Mouse (Mus musculus): ENCODE results near the gene Slc15a1.

The Slc15a1 gene

GRCm38 (mm10) chr14:121504781-121505484, at the start of gene Slc15a1:
Gene Slc15a1 (minus strand): TSS chr14:121505252.
- DNase-seq, result no peak

- DNase-seq, result no peak
These were observed 48.7 kb upstream of the Slc15a1 start for GRCm38 (mm10) chr14:121553785-121554184.

DNA sequence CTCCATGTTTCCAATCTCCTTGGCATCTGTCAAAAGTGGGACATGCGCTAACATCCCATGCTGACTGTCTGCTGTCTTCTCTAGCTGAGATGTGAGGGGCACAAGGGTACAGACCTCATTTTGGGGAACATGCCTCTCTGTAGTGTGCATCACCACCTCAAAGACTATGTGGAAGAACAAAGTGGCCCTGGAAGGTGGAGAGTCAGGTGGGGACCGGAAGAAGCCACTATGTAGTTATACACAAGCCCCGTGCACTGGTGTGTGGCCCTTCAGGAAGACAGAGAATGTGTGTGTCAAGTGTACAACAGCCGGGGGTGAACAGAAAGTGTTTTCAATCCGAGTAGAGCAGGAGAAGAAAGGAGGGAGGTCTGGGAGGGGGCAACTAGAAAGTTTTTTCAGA, 47.5 kb upstream of the Slc15a1 start:
- no peak for DNase-seq

DNA sequence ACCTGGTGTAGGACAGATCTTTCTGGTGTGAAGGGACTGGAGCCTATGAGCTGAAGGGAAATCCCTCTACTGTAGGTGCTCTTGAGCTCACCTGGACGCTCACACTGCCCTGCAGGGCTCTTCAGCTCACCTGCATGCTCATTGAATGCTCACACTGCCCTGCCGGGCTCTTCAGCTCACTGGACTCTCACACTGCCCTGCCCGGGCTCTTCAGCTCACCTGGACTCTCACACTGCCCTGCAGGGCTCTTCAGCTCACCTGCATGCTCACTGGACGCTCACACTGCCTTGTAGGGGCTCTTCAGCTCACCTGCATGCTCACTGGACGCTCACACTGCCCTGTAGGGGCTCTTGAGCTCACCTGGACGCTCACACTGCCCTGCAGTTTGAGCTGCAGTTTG, 44.8 kb upstream of the Slc15a1 start:
- DNase-seq, result no peak

- DNase-seq, result no peak
These were observed 42.7 kb upstream of the Slc15a1 start for GRCm38 (mm10) chr14:121547745-121548144.

- DNase-seq, result no peak
These were observed 41.6 kb upstream of the Slc15a1 start for GRCm38 (mm10) chr14:121546621-121547020.

DNA sequence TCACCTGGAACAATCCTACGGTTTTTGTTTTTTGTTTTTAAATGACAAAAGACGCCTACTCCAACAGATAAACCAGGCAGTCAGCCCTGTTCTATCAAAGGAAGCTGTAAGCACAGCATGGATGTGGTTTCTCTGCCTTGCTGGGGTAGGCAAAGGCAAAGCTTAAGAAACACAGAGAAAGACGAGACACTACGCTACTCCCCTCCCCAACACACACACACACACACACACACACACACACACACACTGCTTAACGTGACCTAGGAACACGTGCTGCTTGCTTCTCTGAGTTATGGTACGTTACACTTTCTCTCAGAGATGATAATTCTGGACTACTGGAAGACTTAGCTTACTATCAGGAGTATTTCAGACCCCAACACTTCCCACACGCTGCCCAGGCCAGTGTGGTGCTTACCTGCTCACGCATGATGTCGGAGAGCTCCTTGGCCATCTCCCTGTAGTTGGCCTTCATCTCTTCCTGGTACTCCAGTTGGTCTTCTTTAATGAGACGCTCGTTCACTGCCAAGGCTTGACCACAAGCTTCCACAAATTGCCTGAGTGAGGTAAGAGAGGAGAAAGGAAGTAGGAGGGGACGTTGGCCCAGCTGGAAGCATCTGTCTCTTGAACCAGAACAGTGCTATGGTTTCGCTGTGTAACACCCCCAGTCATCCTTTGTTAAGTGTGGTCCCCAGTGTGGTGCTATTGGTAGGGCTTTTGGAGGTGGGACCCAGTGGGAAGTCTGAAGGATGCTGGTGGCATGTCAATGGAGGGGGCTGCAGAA, 40.7 kb upstream of the Slc15a1 start:
- DNase-seq, result no peak

GRCm38 (mm10) chr14:121541262-121541661, 36.2 kb upstream of the Slc15a1 start:
- DNase-seq, result no peak

GRCm38 (mm10) chr14:121534501-121534900, 29.4 kb upstream of the Slc15a1 start:
- DNase-seq, result no peak

- DNase-seq, result no peak
These were observed 25.8 kb upstream of the Slc15a1 start for GRCm38 (mm10) chr14:121530853-121531252.

- DNase-seq, result no peak
These were observed 22.8 kb upstream of the Slc15a1 start for GRCm38 (mm10) chr14:121527883-121528282.

DNA sequence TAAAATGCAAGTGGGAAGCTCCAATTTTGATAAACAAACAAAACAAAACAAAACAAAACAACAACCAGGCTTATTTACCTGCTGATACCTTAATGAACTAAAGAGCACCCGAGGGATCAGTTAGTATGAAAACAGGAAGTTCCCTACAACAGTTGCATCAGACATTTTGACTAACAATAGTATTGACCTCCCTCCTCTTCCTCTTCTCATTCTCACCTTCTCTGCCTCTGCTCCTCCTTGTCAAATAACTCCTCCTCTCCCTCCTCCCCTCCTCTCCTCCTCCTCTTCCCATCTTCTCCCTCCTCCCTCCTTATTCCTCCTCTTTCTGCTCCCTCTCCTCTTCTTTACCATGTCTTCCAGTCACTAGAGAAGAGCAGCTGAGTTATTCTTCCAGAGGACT, 22.1 kb upstream of the Slc15a1 start:
- DNase-seq, result no peak

GRCm38 (mm10) chr14:121521709-121522108, 16.7 kb upstream of the Slc15a1 start:
- DNase-seq, result no peak

DNA sequence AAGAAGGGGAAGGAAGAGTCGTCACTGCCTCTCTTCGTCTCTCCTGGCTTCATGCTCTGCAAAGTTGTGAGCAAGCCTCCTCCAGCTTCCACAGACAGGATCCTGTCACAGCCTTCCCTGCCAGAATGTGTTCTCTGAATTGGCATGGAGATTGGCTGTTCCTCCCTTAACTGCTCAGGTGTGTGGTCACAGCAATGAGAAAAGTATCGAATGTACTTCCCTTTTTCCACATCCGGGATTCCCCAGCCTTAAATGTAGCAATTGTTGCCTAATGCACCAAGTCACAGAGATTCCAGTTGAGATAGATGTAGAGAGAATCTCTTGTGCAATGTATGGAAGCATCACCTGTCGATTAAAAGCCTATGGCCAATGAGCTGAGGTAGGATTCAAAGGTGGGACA, 11.8 kb upstream of the Slc15a1 start:
- no peak for DNase-seq

DNA sequence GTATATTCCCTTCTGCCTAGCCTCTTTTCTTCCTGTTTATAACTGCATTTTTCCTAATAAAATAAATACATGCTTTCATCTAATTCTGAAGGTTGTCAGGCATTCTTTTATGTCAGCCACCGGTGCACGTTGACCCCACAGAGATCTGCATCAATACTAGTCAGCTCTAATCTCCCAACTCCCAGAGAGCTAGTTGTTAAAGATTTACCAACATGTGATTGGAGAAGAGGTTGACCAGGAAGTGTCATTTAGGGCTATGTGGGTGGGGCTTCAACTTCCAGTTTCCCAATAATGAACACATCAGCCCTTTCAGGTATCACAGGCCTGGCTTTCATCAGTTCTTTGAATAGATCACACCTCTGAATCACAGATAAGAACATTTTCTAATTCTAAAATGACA, 3.9 kb upstream of the Slc15a1 start:
- DNase-seq, result no peak

GRCm38 (mm10) chr14:121506336-121506735, 1.3 kb upstream of the Slc15a1 start:
- no peak for DNase-seq

DNA sequence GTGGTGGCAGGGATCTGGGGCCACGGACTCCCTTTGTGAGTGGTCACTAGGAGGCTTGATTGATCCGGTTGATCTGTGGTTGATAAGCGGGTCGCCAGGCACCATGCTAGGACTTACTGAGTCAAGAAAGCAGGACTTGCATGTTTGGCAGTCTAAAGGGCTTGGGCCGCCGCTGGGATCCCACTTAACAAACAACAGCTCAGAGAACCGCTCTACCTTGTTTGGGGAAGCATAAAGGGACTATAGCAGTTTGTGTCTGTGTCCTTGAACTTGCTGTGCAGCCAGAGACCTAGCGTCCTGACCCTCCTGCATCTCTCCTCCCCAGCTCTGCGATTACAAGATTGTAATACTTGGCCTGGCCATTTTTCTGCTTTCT, 421 bp upstream of the Slc15a1 start:
- no peak for DNase-seq

GRCm38 (mm10) chr14:121500577-121500976, 4.5 kb downstream of the Slc15a1 start:
- DNase-seq, result no peak

GRCm38 (mm10) chr14:121499769-121500168, 5.3 kb downstream of the Slc15a1 start:
- DNase-seq, result no peak

DNA sequence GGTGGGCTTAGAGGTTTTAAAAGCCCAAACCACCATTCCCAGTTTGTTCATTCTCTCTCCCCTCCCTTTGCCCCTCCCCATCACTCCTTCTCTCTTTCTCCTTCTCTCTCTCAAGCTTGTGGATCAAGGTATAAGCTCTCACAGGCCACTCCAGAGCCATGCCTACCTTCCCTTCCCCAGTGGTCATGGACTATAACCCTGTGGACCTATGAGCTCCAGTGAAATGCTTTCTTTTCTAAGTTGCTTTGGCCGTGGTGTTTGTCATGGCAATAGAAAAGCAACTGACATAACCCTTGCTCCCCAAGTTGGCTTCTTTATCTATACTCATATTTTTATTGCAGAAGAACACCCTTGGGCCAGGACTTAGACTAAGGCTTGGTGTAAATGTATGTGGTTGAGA, 7.3 kb downstream of the Slc15a1 start:
- no peak for DNase-seq

DNA sequence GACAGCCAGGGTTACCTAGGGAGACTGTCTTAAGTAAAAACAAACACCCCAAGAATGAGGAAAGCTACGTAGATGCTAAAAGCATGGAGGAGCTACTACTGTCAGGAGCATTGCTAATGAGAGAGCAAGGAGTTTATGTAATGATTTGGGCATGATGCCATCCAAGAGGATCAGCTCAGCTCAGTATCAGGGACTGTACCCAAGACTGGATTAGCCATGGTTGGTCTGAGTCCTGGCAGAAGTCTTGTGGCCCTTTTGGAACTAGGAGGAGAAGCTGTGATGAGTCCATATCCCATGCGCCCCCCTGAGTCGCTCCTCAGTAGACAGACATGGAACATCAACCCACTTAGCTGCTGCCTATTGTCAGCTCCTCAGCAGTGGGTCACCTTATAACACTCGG, 9.3 kb downstream of the Slc15a1 start:
- DNase-seq, result peak; percentile 51

DNA sequence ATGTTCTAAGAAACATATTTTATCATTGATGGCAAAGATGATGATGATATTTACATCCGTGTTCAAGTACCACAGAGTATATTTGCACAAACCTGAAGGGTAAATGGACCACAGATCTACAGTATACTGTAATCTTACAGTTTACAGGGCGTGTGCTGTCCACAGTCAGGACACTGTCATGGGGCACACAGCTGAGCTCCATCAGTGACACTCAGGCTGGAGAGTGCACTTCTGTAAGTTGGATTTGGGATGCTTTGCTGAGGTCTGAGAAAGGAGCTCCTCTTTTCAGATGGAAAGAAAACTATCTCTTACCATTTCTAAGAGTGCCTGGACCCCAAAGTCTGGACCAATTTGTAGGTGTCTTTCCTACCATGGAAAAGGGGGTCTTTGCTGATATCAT, 9.9 kb downstream of the Slc15a1 start:
- no peak for DNase-seq

DNA sequence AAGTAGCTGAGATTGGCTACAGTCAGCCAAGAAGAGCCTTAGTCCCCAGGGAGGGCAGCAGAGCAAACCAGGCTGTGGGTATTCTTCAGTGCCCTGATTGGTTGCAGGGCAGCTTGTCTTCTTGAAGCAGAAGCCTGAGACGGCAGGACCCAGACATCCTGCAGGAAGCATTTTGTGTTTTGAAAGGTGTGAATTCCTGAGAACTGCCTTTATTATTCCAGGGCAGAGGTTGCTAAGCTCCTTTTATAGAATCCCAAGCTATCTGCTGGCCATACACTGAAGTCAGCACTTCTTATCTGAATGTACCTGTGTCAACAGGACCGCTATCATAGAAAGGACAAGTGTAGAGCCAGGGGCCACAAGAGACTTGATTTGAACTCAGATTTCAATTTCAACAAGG, 10.8 kb downstream of the Slc15a1 start:
- no peak for DNase-seq

DNA sequence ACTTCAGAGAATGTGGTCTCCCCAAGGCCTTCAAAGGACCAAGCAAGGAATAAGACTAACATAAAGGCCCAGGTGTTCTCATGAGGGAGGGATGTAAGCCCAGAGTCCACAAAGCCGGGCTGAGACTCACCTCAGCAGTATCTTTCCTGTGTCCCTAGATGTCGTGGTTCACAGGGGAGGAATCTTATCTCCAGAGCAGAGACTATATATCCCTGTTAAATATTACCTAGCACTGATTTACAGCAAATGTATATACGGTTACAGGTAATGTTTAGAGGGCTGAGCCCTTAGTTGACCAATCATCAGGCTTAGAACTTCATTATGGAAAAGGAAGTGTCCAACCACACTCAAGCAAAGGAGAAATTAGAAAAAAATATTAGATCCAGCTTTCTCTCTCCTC, 11.3 kb downstream of the Slc15a1 start:
- no peak for DNase-seq

DNA sequence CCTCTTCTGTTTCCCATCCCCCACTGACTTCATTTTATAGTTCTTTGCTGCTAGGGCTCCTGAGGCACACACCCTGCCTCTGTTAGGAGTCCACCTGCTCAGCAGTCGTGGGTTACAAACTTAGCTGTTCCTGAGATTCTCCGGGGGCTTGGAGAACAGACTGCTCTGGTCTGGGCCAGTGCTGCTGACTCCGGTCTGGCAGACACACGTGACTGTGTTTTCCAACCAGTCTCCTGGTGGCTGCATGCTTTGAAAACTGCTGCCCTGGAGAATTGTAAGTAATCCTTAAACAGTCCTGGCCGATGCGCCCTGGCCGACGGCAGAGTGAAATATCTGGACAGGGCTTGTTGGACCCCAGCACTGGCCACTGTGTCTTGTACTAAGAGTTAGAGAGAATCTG, 12.7 kb downstream of the Slc15a1 start:
- no peak for DNase-seq
